Mouse (Mus musculus) cerebellum, adult 2 months (tissue): ENCODE results near the gene Espnl. TPM values are rescaled to one million over a fixed set of nuclear protein-coding genes. Genes with fewer than 3 reads are reported as not detected.
A peak's percentile ranks its signal among the peaks of the same experiment; 100 is the strongest.

Source experiments
- DNase-seq, 2 experiments: peaks; one replicate each; pipeline ENCODE4 v3.0.0; 2021
- H3K27ac ChIP-seq: fragments of 200-500 bp; 2 replicates; pipeline ENCODE4 v1.5.1; 2012; ENCODE audit warnings: low read length, control low read depth, inconsistent platforms; ENCODE audit not compliant: insufficient read depth
- H3K27me3 ChIP-seq: fragments of 200-500 bp; 2 replicates; pipeline ENCODE4 v1.6.1; 2012; ENCODE audit warnings: inconsistent platforms, mild to moderate bottlenecking, low read length, moderate library complexity; ENCODE audit not compliant: control insufficient read depth, insufficient read depth
- H3K4me1 ChIP-seq: fragments of 200-500 bp; 2 replicates; pipeline ENCODE4 v1.6.1; 2011; ENCODE audit warnings: low read length; ENCODE audit not compliant: control insufficient read depth, insufficient read depth
- H3K4me3 ChIP-seq: fragments of 200-500 bp; replicated peaks from 2 replicates; pipeline ENCODE3; 2011; ENCODE audit warnings: mild to moderate bottlenecking, low read depth, low read length, control low read depth; ENCODE audit not compliant: insufficient read depth
- CTCF ChIP-seq: fragments of 200-500 bp; IDR thresholded peaks from 2 replicates; pipeline ENCODE4 v1.5.1; 2011; ENCODE audit warnings: low read depth, mild to moderate bottlenecking, control low read depth, low read length, moderate library complexity, borderline replicate concordance; ENCODE audit not compliant: insufficient read depth
- POLR2A ChIP-seq: fragments of 200-500 bp; IDR thresholded peaks from 2 replicates; pipeline ENCODE4 v1.6.1; 2011; ENCODE audit warnings: low read length, control low read depth, borderline replicate concordance; ENCODE audit not compliant: insufficient read depth
- WGBS: fragments of 180-500 bp; shearing (Covaris S2); methylation state at CpG from one replicate; pipeline ENCODE4 v1.1.7; 2018; 5-methylcytosine and 5-hydroxymethylcytosine counted together
- polyA plus RNA-seq: library from polyadenylated mRNA; depleted of rRNA; stranded (reverse); fragments of >200 nt; gene quantifications from 2 replicates; pipeline ENCODE4 v1.2.3, GENCODE M21; 2012; rRNA removed

Espnl gene
- polyA plus RNA-seq, 1 experiment, result 0.05 TPM

- TF ChIP-seq CTCF (no peak), POLR2A (no peak)
- H3K4me1 ChIP-seq, result no peaks in the 10 kb centered on the region
- H3K4me3 ChIP-seq, result no peak overlapping the region
- H3K27me3 ChIP-seq, result no peaks in the 10 kb centered on the region; the same call in 1 of the 2 replicates
- no peak overlapping the region for H3K27ac ChIP-seq
- DNase-seq, result no peak
- WGBS, result 72% methylated on average over 23 of the region's 23 CpGs
These were observed 48.2 kb downstream of the Espnl start for GRCm38 (mm10) chr1:91370055-91370454.

- Histone ChIP-seq H3K4me1 (no peaks in the 10 kb centered on the region), H3K27ac (no peak overlapping the region), H3K4me3 (no peak overlapping the region), H3K27me3 (no peaks in the 10 kb centered on the region)
- TF ChIP-seq CTCF (no peak), POLR2A (no peak)
- no peak for DNase-seq
- WGBS, result 69% methylated on average over 6 of the region's 6 CpGs
These were observed 51.5 kb downstream of the Espnl start for GRCm38 (mm10) chr1:91373414-91373835.

GRCm38 (mm10) chr1:91380453-91381090, 58.7 kb downstream of the Espnl start:
- no peaks in the 10 kb centered on the region for H3K27me3 ChIP-seq
- peak; percentile 55 to 67 for DNase-seq
- 58% methylated on average over 7 of the region's 7 CpGs for WGBS
- TF ChIP-seq CTCF (peak; percentile 78), POLR2A (no peak)
- no peak overlapping the region for H3K4me3 ChIP-seq
- H3K27ac ChIP-seq, result no peak overlapping the region
- H3K4me1 ChIP-seq, result no peaks in the 10 kb centered on the region

- 92% methylated on average over 4 of the region's 4 CpGs for WGBS
- TF ChIP-seq CTCF (no peak), POLR2A (no peak)
- DNase-seq, result no peak
- Histone ChIP-seq H3K27me3 (no peaks in the 10 kb centered on the region), H3K4me1 (no peaks in the 10 kb centered on the region), H3K4me3 (no peak overlapping the region), H3K27ac (no peak overlapping the region)
These were observed 59.2 kb downstream of the Espnl start for GRCm38 (mm10) chr1:91381091-91381471.

- no peak overlapping the region for H3K27ac ChIP-seq
- no peak overlapping the region for H3K4me3 ChIP-seq
- 96% methylated on average over 5 of the region's 5 CpGs for WGBS
- no peaks in the 10 kb centered on the region for H3K27me3 ChIP-seq
- DNase-seq, result no peak
- no peaks in the 10 kb centered on the region; the same call in 1 of the 2 replicates for H3K4me1 ChIP-seq
- TF ChIP-seq CTCF (no peak), POLR2A (no peak)
These were observed 68.5 kb downstream of the Espnl start for GRCm38 (mm10) chr1:91390369-91390768.

- DNase-seq, result no peak
- TF ChIP-seq POLR2A (no peak), CTCF (no peak)
- Histone ChIP-seq H3K4me3 (peak overlapping the region; percentile 61), H3K27ac (peak overlapping the region; percentile 60; the same call in 1 of the 2 replicates), H3K27me3 (no peaks in the 10 kb centered on the region), H3K4me1 (peaks cover 7% of the 10 kb centered on the region; the same call in 1 of the 2 replicates)
- WGBS, result under 1% methylated on average over 12 of the region's 12 CpGs
These were observed 76.0 kb downstream of the Espnl start for GRCm38 (mm10) chr1:91397927-91398259.

Other genes starting within 250 kb of the Espnl start
- 0.07 TPM in 1 of 2 replicates, not detected in the other for gene Rbm44, start 177.0 kb upstream of the Espnl start, polyA plus RNA-seq
- 46.3 and 50.7 TPM in 2 replicates for gene Ramp1, start 142.3 kb upstream of the Espnl start, polyA plus RNA-seq
- 70.7 and 72.3 TPM in 2 replicates for gene Ube2f, start 71.8 kb upstream of the Espnl start, polyA plus RNA-seq
- gene Scly, start 23.7 kb upstream of the Espnl start, polyA plus RNA-seq, result 28.7 and 29.9 TPM in 2 replicates
- 0.13 and 0.14 TPM in 2 replicates for gene Klhl30, start 28.9 kb downstream of the Espnl start, polyA plus RNA-seq
- 0.11 TPM in 1 of 2 replicates, not detected in the other for gene Erfe, start 44.4 kb downstream of the Espnl start, polyA plus RNA-seq
- 101 and 103 TPM in 2 replicates for gene Ilkap, start 76.7 kb downstream of the Espnl start, polyA plus RNA-seq
- gene Hes6, start 92.0 kb downstream of the Espnl start, polyA plus RNA-seq, result 28.2 and 31.4 TPM in 2 replicates
- gene Per2, start 137.2 kb downstream of the Espnl start, polyA plus RNA-seq, result 15.4 and 18.1 TPM in 2 replicates
- gene Traf3ip1, start 172.6 kb downstream of the Espnl start, polyA plus RNA-seq, result 17.6 and 20.0 TPM in 2 replicates
- gene Asb1, start 218.5 kb downstream of the Espnl start, polyA plus RNA-seq, result 17.2 and 20.1 TPM in 2 replicates